Mouse (Mus musculus) cortical plate, adult 2 months (tissue): ENCODE measurements around the gene Cdipt.

Experiments
- CTCF ChIP-seq: fragments of 200-500 bp; IDR thresholded peaks from 2 replicates; pipeline ENCODE4 v1.5.1; 2011; ENCODE audit warnings: mild to moderate bottlenecking, control low read depth, low read length; ENCODE audit not compliant: insufficient read depth; ENCODE audit errors: extremely low read depth
- POLR2A ChIP-seq: fragments of 200-500 bp; IDR thresholded peaks from 2 replicates; pipeline ENCODE4 v1.6.1; 2011; ENCODE audit warnings: mild to moderate bottlenecking, low read length, control low read depth; ENCODE audit not compliant: insufficient read depth; ENCODE audit errors: extremely low read depth

- TF ChIP-seq POLR2A (no peak), CTCF (no peak)
These were observed 32.7 kb downstream of the Cdipt start for GRCm38 (mm10) chr7:127008239-127009019.
